Mouse (Mus musculus) adrenal gland, postnatal 36 days (tissue): Measurements from ENCODE around the gene Ulk3. TPM values are rescaled to one million over a fixed set of nuclear protein-coding genes. Genes with fewer than 3 reads are reported as not detected.

Source experiments
- DNase-seq, 2 experiments: peaks; one replicate each; pipeline ENCODE4 v3.0.0; 2021; ENCODE audit warnings: mixed read lengths in 1 of 2
- long read RNA-seq, 2 experiments: library from polyadenylated mRNA; stranded (forward); transcript quantifications; one replicate each; pipeline ENCODE4 v2.0.0; 2021; ENCODE audit warnings: borderline sequencing depth in 2 of 2
- total RNA-seq, 2 experiments: library from RNA; stranded (reverse); gene quantifications; 2 replicates each; pipeline ENCODE4 v1.2.3; 2021

Gene Ulk3
- total RNA-seq: 10 to 100 TPM; 12.6 to 14.3 TPM
- long read RNA-seq, experiment 1, partial matches to known transcripts: 1 of 2 reads
- long read RNA-seq, experiment 1, other reads (novel, unspliced or antisense): 1 of 2 reads
- long read RNA-seq, experiment 2: 0 reads

- DNase-seq: peak; percentile 91 to 92
These were observed at the start of gene Ulk3 for GRCm38 (mm10) chr9:57589224-57590126. Gene Ulk3 (plus strand): TSS chr9:57589452.

- DNase-seq: no peak
These were observed 49.7 kb upstream of the Ulk3 start for GRCm38 (mm10) chr9:57539550-57539949.

- peak; percentile 39 to 73 for DNase-seq
These were observed 47.9 kb upstream of the Ulk3 start for GRCm38 (mm10) chr9:57541312-57541711.

GRCm38 (mm10) chr9:57543951-57544350, 45.3 kb upstream of the Ulk3 start:
- DNase-seq: no peak

GRCm38 (mm10) chr9:57547287-57547686, 42.0 kb upstream of the Ulk3 start:
- peak in 1 of 2 experiments; percentile 51 for DNase-seq

GRCm38 (mm10) chr9:57547869-57548268, 41.4 kb upstream of the Ulk3 start:
- no peak for DNase-seq

- no peak for DNase-seq
These were observed 40.1 kb upstream of the Ulk3 start for GRCm38 (mm10) chr9:57549186-57549585.

- peak; percentile 69 to 83 for DNase-seq
These were observed 39.0 kb upstream of the Ulk3 start for GRCm38 (mm10) chr9:57550126-57550862.

GRCm38 (mm10) chr9:57552139-57552887, 36.9 kb upstream of the Ulk3 start, which contains the start of gene Mpi:
Gene Mpi (minus strand): TSS chr9:57552763.
- peak; percentile 82 to 85 for DNase-seq

GRCm38 (mm10) chr9:57553119-57553518, 36.1 kb upstream of the Ulk3 start:
- no peak for DNase-seq

- DNase-seq: no peak
These were observed 34.5 kb upstream of the Ulk3 start for GRCm38 (mm10) chr9:57554753-57555152.

- no peak for DNase-seq
These were observed 32.0 kb upstream of the Ulk3 start for GRCm38 (mm10) chr9:57557215-57557614.

- DNase-seq: no peak
These were observed 30.6 kb upstream of the Ulk3 start for GRCm38 (mm10) chr9:57558625-57559024.

- DNase-seq: no peak
These were observed 29.7 kb upstream of the Ulk3 start for GRCm38 (mm10) chr9:57559568-57559967.

- no peak for DNase-seq
These were observed 29.0 kb upstream of the Ulk3 start for GRCm38 (mm10) chr9:57560263-57560662.

- DNase-seq: peak; percentile 96 to 97
These were observed 28.2 kb upstream of the Ulk3 start, which contains the start of gene Scamp2 for GRCm38 (mm10) chr9:57560861-57561710. Gene Scamp2 (plus strand): TSS chr9:57560943.

GRCm38 (mm10) chr9:57561711-57562099, 27.5 kb upstream of the Ulk3 start:
- no peak for DNase-seq

GRCm38 (mm10) chr9:57562896-57563372, 26.3 kb upstream of the Ulk3 start:
- DNase-seq: no peak

- no peak for DNase-seq
These were observed 24.6 kb upstream of the Ulk3 start for GRCm38 (mm10) chr9:57564609-57565008.

- no peak for DNase-seq
These were observed 23.5 kb upstream of the Ulk3 start for GRCm38 (mm10) chr9:57565741-57566221.

GRCm38 (mm10) chr9:57566846-57567245, 22.4 kb upstream of the Ulk3 start:
- no peak for DNase-seq
